Comparison of ENCODE assay signal across 26 mouse cellular contexts in genomic region chr8:83535736-83536135, GRCm38 (mm10). TPM values are rescaled to one million over a fixed set of nuclear protein-coding genes. Genes with fewer than 3 reads are reported as not detected.
"Had no signal": no experiment of that assay in that cellular context is flagged by ENCODE, and none has a peak within 500 bp of the region (broad histone marks: within the 10 kb centered on the region; RNA-seq: fewer than 3 reads in every experiment).

TSS of gene Olfr370 (plus strand) at chr8:83535780.

- H3K27ac ChIP-seq: lung, embryonic 15.5 days; macrophage; midbrain, embryonic 13.5 days; midbrain, embryonic 15.5 days; neural tube, embryonic 12.5 days; stomach, embryonic 15.5 days; stomach, postnatal 0 days had no signal

- DNase-seq: liver, postnatal 0 days; lung, adult 2 months; lung, postnatal 14 days; lung, postnatal 36 days; right cerebral cortex, postnatal 14 days; spleen, adult 18-20 months; thymus, adult 2 months; thymus, postnatal 25 days; thymus, postnatal 4 days had no signal

- H3K27me3 ChIP-seq: lung, embryonic 15.5 days; midbrain, embryonic 13.5 days; midbrain, embryonic 15.5 days; neural tube, embryonic 12.5 days; stomach, embryonic 15.5 days had no signal

- H3K9me3 ChIP-seq: lung, embryonic 15.5 days; megakaryocyte, embryonic 14.5 days; midbrain, embryonic 13.5 days; midbrain, embryonic 15.5 days; neural tube, embryonic 12.5 days; stomach, embryonic 15.5 days had no signal

- H3K4me3 ChIP-seq: lung, embryonic 15.5 days; megakaryocyte, embryonic 14.5 days; midbrain, embryonic 13.5 days; midbrain, embryonic 15.5 days; neural tube, embryonic 12.5 days; stomach, embryonic 15.5 days had no signal

- H3K4me1 ChIP-seq: lung, embryonic 15.5 days; megakaryocyte, embryonic 14.5 days; midbrain, embryonic 13.5 days; midbrain, embryonic 15.5 days; neural tube, embryonic 12.5 days; stomach, embryonic 15.5 days had no signal

- H3K9ac ChIP-seq: liver, postnatal 0 days; lung, embryonic 15.5 days; midbrain, embryonic 13.5 days; midbrain, embryonic 15.5 days; neural tube, embryonic 12.5 days; stomach, embryonic 15.5 days had no signal

- H3K36me3 ChIP-seq: lung, embryonic 15.5 days; midbrain, embryonic 13.5 days; midbrain, embryonic 15.5 days; neural tube, embryonic 12.5 days; stomach, embryonic 15.5 days had no signal

RNA-seq across cellular contexts. Expression of gene Olfr370, which starts in this region (rescaled TPM):
- total RNA-seq: megakaryocyte progenitor cell, adult 5-6 weeks; midbrain, postnatal 0 days; monocyte, adult 5-6 weeks; neutrophil, adult 5-6 weeks had no signal
- polyA plus RNA-seq: liver, postnatal 0 days; lung, adult 2 months; lung, embryonic 15.5 days; lung, postnatal 0 days; macrophage; midbrain, embryonic 11.5 days; midbrain, embryonic 15.5 days; midbrain, postnatal 0 days; neural tube, embryonic 12.5 days; neural tube, embryonic 14.5 days; stomach, embryonic 15.5 days; stomach, postnatal 0 days; testis, adult 2 months; thymus, adult 2 months; urinary bladder, adult 2 months had no signal
